Mouse (Mus musculus) heart, postnatal 0 days (tissue): ENCODE data around the gene Gm17304.

Source experiments
- CTCF ChIP-seq: IDR thresholded peaks from 2 replicates; pipeline ENCODE4 v1.5.1; 2016; ENCODE audit warnings: antibody characterized with exemption, control low read depth, low read depth
- EP300 ChIP-seq: IDR thresholded peaks from 2 replicates; pipeline ENCODE4 v1.6.1; 2016; ENCODE audit warnings: antibody characterized with exemption, low read depth

DNA sequence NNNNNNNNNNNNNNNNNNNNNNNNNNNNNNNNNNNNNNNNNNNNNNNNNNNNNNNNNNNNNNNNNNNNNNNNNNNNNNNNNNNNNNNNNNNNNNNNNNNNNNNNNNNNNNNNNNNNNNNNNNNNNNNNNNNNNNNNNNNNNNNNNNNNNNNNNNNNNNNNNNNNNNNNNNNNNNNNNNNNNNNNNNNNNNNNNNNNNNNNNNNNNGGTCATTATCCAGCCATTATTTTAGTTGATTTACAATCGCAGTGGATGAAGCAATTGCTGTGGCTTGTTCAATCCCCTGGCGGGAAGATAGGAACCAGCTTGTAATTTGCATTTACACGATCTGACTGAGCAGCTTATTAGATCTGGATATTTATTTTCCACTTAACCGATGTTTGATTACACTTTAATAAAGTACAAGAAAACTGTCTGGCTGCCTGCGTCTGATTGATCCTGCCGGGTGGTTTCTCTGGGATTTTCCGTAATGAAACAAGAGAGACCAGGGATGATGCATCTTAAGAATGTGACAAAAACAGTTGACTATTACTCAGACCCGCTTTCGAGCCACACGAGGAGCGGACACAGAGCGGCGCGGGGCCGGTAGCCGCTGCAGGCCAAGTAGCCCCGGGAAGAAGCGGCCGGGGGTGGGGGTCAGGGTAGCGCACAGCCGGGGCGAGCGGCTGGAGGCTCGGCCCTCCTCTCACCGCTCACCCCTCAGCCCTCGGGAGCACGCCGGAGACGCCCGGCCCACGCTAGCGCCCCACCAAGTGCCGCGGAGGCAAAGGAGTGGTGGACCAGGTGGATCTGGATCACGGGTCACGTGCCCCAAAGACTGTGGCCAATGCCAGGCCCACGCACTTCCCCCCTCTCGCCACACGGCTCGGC is 48.0 kb upstream of the Gm17304 start:
- no peak for TF ChIP-seq CTCF
- no peak for TF ChIP-seq EP300
